In the genomic region with DNA sequence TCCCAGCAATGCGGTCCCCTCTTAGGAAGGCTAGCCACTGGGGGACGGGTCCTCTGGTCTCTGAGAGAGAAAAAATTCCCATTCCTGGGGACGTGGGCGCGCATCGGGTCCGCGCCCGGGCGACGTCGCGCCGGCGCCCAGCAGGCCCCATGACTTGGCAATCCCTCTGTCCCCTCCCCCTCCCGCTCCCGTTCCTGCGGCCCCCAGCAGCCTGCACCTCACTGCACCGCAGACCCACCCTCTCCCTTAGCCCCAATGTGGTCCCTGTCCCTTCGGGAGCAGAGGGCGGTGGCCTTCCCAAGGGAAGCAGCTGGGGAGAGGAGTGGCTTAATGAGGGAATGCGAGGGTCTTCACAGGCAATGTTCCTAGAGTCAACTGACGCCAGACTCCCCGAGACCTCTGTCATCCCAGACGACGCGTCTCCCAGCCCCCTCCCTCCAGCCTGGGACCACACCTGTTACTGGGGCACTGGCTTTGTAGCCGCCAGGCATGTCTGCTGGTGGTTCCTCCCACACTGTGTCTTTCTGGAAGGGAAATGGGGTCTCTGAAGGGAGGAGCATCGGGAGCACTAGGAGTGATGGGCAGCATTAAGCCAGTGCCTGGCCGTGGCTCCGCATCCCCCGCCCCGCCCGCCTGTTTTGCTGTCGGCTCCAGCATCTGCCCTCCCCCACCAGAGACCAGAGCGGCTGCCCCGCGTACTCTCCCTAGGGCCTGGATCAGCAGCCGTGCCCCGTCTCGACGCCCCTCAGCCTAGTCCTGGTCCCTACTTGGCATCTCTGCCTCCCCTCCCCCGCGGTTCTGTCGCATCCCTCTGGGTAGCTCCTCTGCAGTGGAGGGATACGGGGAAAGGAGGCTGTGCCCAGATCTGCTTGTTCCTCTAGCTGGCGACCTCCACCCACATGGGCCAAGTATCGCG, we compare ENCODE assay signal across 8 mouse cellular contexts. TPM values are rescaled to one million over a fixed set of nuclear protein-coding genes. Genes with fewer than 3 reads are reported as not detected.
DNase-seq lines count a peak whose midpoint lies in the region; ATAC-seq and TF ChIP-seq lines count a peak whose summit lies in the region.

No protein-coding gene starts in this region.

- DNase-seq in testis, postnatal 14 days (ENCODE audit: low spot score) = no peak
- peak; percentile 54 for DNase-seq in embryo, embryonic 9.5 days (ENCODE audit: extremely low spot score)
- DNase-seq in heart, postnatal 0 days (ENCODE audit: low spot score) = no peak
- peak; percentile 66 to 85 for DNase-seq in left cerebral cortex, postnatal 10 days (ENCODE audit: extremely low spot score in 1 of 2, low spot score in 2 of 2)
- peak; percentile 67 for DNase-seq in neural tube, embryonic 11.5 days (ENCODE audit: low spot score)
- no peak for DNase-seq in thymus, postnatal 0 days (ENCODE audit: low spot score)

- whole genome bisulfite sequencing in heart, postnatal 0 days = under 1% methylated on average over 47 of the region's 49 CpGs
- WGBS in neural tube, embryonic 11.5 days = under 1% methylated on average over 46 of the region's 49 CpGs

- no peak overlapping the region for H3K27ac ChIP-seq in testis, adult 2 months (ENCODE audit: control insufficient read depth, insufficient read depth, low read depth, low read length)
- H3K27ac ChIP-seq in heart, postnatal 0 days (ENCODE audit: low read depth) = no peak overlapping the region
- peak overlapping the region; percentile 21; the same call in 1 of the 2 replicates for H3K27ac ChIP-seq in neural tube, embryonic 11.5 days (ENCODE audit: low read depth, low read length)

- TF ChIP-seq POLR2A in testis, adult 2 months (IDR thresholded peaks at IDR 0.05; ENCODE audit: control insufficient read depth, low read depth, low read length) = no peak

- peak; percentile 47; the same call in 1 of the 2 replicates for ATAC-seq in heart, postnatal 0 days (ENCODE audit: insufficient read depth, low read depth)
- ATAC-seq in neural tube, embryonic 11.5 days (ENCODE audit: insufficient read depth, low FRiP score, low TSS enrichment) = peak; percentile 69
- no peak for ATAC-seq in CD4-positive, CD25-positive, alpha-beta regulatory T cell, adult 4 months

- peak overlapping the region; percentile 4 for H3K4me3 ChIP-seq in testis, adult 2 months (ENCODE audit: control insufficient read depth, low read depth, low read length)
- H3K4me3 ChIP-seq in heart, postnatal 0 days (ENCODE audit: low read depth, low read length) = peak overlapping the region; percentile 44
- peak overlapping the region; percentile 41 for H3K4me3 ChIP-seq in neural tube, embryonic 11.5 days (ENCODE audit: low read depth, low read length)

- peak overlapping the region; percentile 43 for H3K9ac ChIP-seq in heart, postnatal 0 days (replicated peaks; ENCODE audit: low read depth, low read length)
- peak overlapping the region; percentile 58 for H3K9ac ChIP-seq in neural tube, embryonic 11.5 days (ENCODE audit: low read length)

- H3K4me2 ChIP-seq in heart, postnatal 0 days (ENCODE audit: low read depth, low read length) = peak overlapping the region; percentile 74
- H3K4me2 ChIP-seq in neural tube, embryonic 11.5 days (ENCODE audit: low read depth) = peak overlapping the region; percentile 68

- no peak for TF ChIP-seq EP300 in heart, postnatal 0 days (IDR thresholded peaks at IDR 0.05; ENCODE audit: low read depth)

- no peaks in the 10 kb centered on the region; the same call in 1 of the 2 replicates for H3K27me3 ChIP-seq in testis, adult 2 months (ENCODE audit: control insufficient read depth, insufficient read depth, low read length)
- peaks cover 47% of the 10 kb centered on the region for H3K27me3 ChIP-seq in heart, postnatal 0 days (ENCODE audit: control insufficient read depth, insufficient read depth, low read length)
- peaks cover 23% of the 10 kb centered on the region for H3K27me3 ChIP-seq in neural tube, embryonic 11.5 days (ENCODE audit: control insufficient read depth, insufficient read depth, low read length)

- no peak for TF ChIP-seq CTCF in testis, adult 2 months (IDR thresholded peaks at IDR 0.05; ENCODE audit: control insufficient read depth, insufficient read depth, insufficient replicate concordance, low read depth, low read length)
- TF ChIP-seq CTCF in heart, postnatal 0 days (IDR thresholded peaks at IDR 0.05; ENCODE audit: low read depth) = no peak

- H3K36me3 ChIP-seq in testis, adult 2 months (ENCODE audit: control insufficient read depth, insufficient read depth, low read length) = no peaks in the 10 kb centered on the region
- no peaks in the 10 kb centered on the region for H3K36me3 ChIP-seq in heart, postnatal 0 days (replicated peaks; ENCODE audit: control insufficient read depth, insufficient read depth, low read length)
- H3K36me3 ChIP-seq in neural tube, embryonic 11.5 days (ENCODE audit: control insufficient read depth, insufficient read depth, low read length) = no peaks in the 10 kb centered on the region

- peaks cover 15% of the 10 kb centered on the region for H3K4me1 ChIP-seq in testis, adult 2 months (ENCODE audit: control insufficient read depth, insufficient read depth, low read length)
- 0 out of 2 replicates have a peak, but pooled peaks cover 3% of the 10 kb centered on the region for H3K4me1 ChIP-seq in heart, postnatal 0 days (ENCODE audit: control insufficient read depth, insufficient read depth)
- no peaks in the 10 kb centered on the region for H3K4me1 ChIP-seq in neural tube, embryonic 11.5 days (ENCODE audit: control insufficient read depth, insufficient read depth, low read length)

- intact Hi-C loops in left cerebral cortex, postnatal 10 days (cut with DNase I) = no loop called here

- no peaks in the 10 kb centered on the region for H3K9me3 ChIP-seq in heart, postnatal 0 days (replicated peaks; ENCODE audit: control insufficient read depth, low read length)
- H3K9me3 ChIP-seq in neural tube, embryonic 11.5 days (ENCODE audit: control insufficient read depth, low read length) = no peaks in the 10 kb centered on the region

RNA-seq across cellular contexts. Expression of a gene that starts 0.9 kb away (rescaled TPM):
- polyA plus RNA-seq in testis, adult 2 months (2012; rRNA removed) = 11.4 and 12.4 TPM in 2 replicates
- 15.6 and 16.4 TPM in 2 replicates for total RNA-seq in heart, postnatal 0 days (2014; rRNA removed; ENCODE audit: low replicate concordance)
- polyA plus RNA-seq in heart, postnatal 0 days (2015; fragmentation: Nextera tagmentation; extraction: Ambion mirVana) = 7.2 and 7.3 TPM in 2 replicates
- total RNA-seq in left cerebral cortex, postnatal 10 days (2021) = 100 to 1,000 TPM; 908 to 919 TPM
- 58.0 and 73.8 TPM in 2 replicates for polyA plus RNA-seq in neural tube, embryonic 11.5 days (2014; fragmentation: Nextera tagmentation; extraction: Ambion mirVana)
- not detected for polyA plus RNA-seq in CD4-positive, CD25-positive, alpha-beta regulatory T cell, adult 4 months (2017; shearing (Covaris generic))
- polyA plus RNA-seq in thymus, postnatal 0 days (2015; fragmentation: Nextera tagmentation; extraction: Ambion mirVana) = 0.20 and 0.22 TPM in 2 replicates

RNA-seq across cellular contexts. Expression of a gene that starts 34.2 kb away (rescaled TPM):
- not detected in 2 replicates for polyA plus RNA-seq in testis, adult 2 months (2012; rRNA removed)
- 0.15 TPM in 1 of 2 replicates, not detected in the other for total RNA-seq in heart, postnatal 0 days (2014; rRNA removed; ENCODE audit: low replicate concordance)
- polyA plus RNA-seq in heart, postnatal 0 days (2015; fragmentation: Nextera tagmentation; extraction: Ambion mirVana) = 0.12 TPM in 1 of 2 replicates, not detected in the other
- not detected for total RNA-seq in left cerebral cortex, postnatal 10 days (2021)
- polyA plus RNA-seq in neural tube, embryonic 11.5 days (2014; fragmentation: Nextera tagmentation; extraction: Ambion mirVana) = not detected in 2 replicates
- polyA plus RNA-seq in CD4-positive, CD25-positive, alpha-beta regulatory T cell, adult 4 months (2017; shearing (Covaris generic)) = not detected
- 0.13 and 0.21 TPM in 2 replicates for polyA plus RNA-seq in thymus, postnatal 0 days (2015; fragmentation: Nextera tagmentation; extraction: Ambion mirVana)

RNA-seq across cellular contexts. Expression of a gene that starts 59.9 kb away (rescaled TPM):
- 0.11 TPM in 1 of 2 replicates, not detected in the other for polyA plus RNA-seq in testis, adult 2 months (2012; rRNA removed)
- 0.76 TPM in 1 of 2 replicates, not detected in the other for total RNA-seq in heart, postnatal 0 days (2014; rRNA removed; ENCODE audit: low replicate concordance)
- 0.07 and 0.29 TPM in 2 replicates for polyA plus RNA-seq in heart, postnatal 0 days (2015; fragmentation: Nextera tagmentation; extraction: Ambion mirVana)
- total RNA-seq in left cerebral cortex, postnatal 10 days (2021) = not detected
- 0.57 TPM in 1 of 2 replicates, not detected in the other for polyA plus RNA-seq in neural tube, embryonic 11.5 days (2014; fragmentation: Nextera tagmentation; extraction: Ambion mirVana)
- not detected for polyA plus RNA-seq in CD4-positive, CD25-positive, alpha-beta regulatory T cell, adult 4 months (2017; shearing (Covaris generic))
- polyA plus RNA-seq in thymus, postnatal 0 days (2015; fragmentation: Nextera tagmentation; extraction: Ambion mirVana) = 0.50 and 0.74 TPM in 2 replicates

Comparison
In these comparisons a context has a peak if more than half of its experiments do, and no peak if none do; other contexts are left out.
1. DNase-seq: peak in embryo, embryonic 9.5 days (single experiment), left cerebral cortex, postnatal 10 days (2 of 2) and neural tube, embryonic 11.5 days (single experiment); none in testis, postnatal 14 days (single experiment), heart, postnatal 0 days (single experiment) and thymus, postnatal 0 days (single experiment).
2. Peak in every context shown above with its lines, with median percentiles within 50 percentile points of each other: H3K4me3 ChIP-seq.